Mouse (Mus musculus) spleen, postnatal 14 days (tissue): ENCODE measurements around the gene Olfr1506.
"Not testable (repeated sequence)": the region's sequence is repeated elsewhere in the genome, so short reads cannot be mapped to it uniquely, and the experiment has no call there.

Experiments
- DNase-seq, 2 experiments: peaks; one replicate each; pipeline ENCODE4 v3.0.0; 2021 to 2022; ENCODE audit warnings: low spot score in 2 of 2

Gene Olfr1506

GRCm38 (mm10) chr2:90224393-90224792, at the start of gene Olfr1506:
Olfr1506 (minus strand) TSS chr2:90224493.
- not testable (repeated sequence) for DNase-seq

DNA sequence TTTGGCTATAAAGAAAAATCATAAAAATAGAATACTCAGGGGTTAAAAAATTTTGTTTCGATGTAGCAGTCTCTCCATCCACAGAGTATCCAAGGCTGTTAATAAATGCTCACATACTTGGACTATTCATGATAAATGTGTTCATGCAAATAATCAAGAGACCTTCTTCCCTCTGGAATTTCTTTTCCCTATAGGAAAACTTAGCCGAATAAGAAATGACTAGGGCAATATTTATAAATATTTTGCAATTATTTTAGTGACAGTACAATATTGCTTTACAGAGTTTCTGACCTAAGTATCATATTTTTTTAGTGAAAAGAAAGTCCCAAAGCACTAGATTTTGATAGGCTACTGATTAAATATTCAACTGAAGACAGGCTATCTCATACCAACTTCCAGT, 46.6 kb upstream of the Olfr1506 start, which contains the start of gene Olfr1271:
Gene Olfr1271 (minus strand): TSS at position 101 of the 400 bp plus-strand sequence.
- no peak for DNase-seq

GRCm38 (mm10) chr2:90257492-90257891, 33.2 kb upstream of the Olfr1506 start, which contains the start of gene Olfr142:
Olfr142 (minus strand) TSS chr2:90257592.
- no peak for DNase-seq

GRCm38 (mm10) chr2:90199606-90200005, 24.7 kb downstream of the Olfr1506 start:
- not testable (repeated sequence) for DNase-seq

GRCm38 (mm10) chr2:90195285-90195684, 29.0 kb downstream of the Olfr1506 start:
- not testable (repeated sequence) for DNase-seq

DNA sequence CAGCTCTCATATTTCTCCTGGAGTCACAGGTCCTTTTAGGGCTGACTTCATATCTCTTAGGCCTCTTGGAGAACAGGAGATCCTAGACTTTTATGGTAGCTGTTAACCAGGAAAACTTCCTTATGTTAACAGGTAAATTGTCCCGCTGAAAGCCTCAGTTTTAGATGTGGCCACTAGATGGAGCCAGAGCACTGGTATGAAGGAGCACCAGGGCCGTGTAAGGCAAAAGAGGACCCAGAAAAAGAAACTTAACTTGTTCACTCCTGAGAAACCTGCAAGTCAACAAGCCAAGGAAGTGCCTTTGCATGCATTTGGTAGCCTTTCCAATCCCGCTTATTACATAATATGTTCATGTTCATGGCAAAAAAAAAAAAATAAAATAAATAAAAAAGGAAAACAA, 29.5 kb downstream of the Olfr1506 start:
- DNase-seq: not testable (repeated sequence)

DNA sequence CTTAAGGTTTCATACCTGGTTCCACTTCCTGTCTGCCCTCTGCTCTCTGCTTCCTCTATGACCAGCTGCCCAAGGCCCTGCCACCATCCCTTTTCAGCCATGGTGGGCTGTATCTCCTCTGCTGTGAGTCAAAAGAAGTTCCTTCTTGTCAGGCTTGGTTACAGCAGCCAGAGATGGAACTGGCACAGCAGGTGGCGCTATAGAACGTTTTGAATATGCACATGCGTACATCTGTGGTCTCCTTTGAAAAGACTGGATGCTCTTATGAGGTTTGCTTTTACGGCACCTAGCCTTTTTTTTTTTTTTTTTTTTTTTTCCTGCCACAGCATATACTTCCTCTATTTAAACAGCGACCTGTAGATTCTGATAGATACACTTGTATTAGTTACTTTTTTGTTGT, 37.2 kb downstream of the Olfr1506 start:
- DNase-seq: not testable (repeated sequence)

DNA sequence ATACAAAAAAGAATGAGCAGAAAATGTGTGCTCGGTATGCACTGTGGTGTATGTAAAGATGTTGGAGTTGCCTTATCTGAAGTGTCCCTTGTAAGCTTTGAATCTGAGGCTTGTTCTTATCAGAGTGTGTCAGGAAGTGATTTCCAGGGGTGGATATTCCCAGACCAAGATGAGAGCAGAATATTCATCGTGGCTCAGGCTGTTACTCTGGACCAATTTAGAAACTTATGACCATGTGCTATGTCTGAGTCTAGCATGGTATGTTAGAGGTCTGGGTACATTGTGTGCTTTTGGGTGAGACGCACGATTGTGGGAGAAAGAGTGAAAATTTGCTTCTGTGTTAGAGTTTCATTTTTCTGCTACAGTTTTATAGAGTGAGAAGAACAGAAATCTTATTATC, 38.2 kb downstream of the Olfr1506 start:
- DNase-seq: not testable (repeated sequence)
